Mouse (Mus musculus): Measurements from ENCODE around the gene Rhbdl1. TPM values are rescaled to one million over a fixed set of nuclear protein-coding genes. Genes with fewer than 3 reads are reported as not detected.

Gene Rhbdl1
- polyA plus RNA-seq, 1 experiment = 138 TPM

- DNase-seq (ENCODE audit: low read depth) = no peak
These were observed 3.4 kb upstream of the Rhbdl1 start for GRCm38 (mm10) chr17:25840519-25840918.

- DNase-seq (ENCODE audit: low read depth) = no peak
These were observed 2.5 kb upstream of the Rhbdl1 start for GRCm38 (mm10) chr17:25839455-25840235.

DNA sequence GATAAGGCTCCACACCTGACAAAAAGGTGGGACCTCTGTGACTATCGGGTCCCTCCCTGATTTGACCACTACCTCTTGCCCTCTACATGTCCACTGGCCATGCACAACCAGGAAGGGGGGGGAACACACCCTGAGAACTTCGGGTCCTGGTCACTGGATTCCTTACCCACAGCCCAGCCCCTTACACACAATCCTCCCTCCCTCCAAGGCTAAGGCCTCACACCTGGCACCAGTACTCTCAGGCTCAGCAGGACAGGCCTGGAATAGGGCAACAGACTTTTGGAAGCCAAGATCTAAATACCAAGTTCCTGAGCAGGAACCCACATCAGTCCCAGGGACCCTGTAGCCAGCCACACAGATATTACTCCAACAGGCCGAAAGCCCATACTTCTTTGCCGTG is 1.8 kb upstream of the Rhbdl1 start:
- DNase-seq (ENCODE audit: low read depth) = no peak

DNA sequence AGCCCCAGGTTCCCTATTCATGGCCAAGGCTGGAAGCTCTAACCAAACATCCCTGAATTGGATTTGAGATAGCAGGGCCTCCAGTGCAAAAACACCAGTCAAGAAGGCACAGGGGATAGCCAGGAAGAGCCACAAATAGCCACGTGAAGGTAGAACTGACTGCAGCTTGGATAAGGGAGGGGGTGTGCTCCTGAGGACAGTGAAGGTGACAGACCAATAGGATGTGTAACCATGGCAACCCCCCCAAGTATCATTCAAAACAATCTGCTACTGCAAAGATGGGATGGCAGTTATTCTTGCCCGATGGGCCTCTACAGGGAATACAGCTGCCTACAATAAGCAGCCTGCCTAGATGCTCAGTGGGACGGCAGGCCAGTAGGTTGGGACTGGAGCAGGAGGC is 438 bp upstream of the Rhbdl1 start:
- no peak for DNase-seq (ENCODE audit: low read depth)

GRCm38 (mm10) chr17:25836397-25837075 is 559 bp downstream of the Rhbdl1 start:
- no peak for DNase-seq (ENCODE audit: low read depth)

DNA sequence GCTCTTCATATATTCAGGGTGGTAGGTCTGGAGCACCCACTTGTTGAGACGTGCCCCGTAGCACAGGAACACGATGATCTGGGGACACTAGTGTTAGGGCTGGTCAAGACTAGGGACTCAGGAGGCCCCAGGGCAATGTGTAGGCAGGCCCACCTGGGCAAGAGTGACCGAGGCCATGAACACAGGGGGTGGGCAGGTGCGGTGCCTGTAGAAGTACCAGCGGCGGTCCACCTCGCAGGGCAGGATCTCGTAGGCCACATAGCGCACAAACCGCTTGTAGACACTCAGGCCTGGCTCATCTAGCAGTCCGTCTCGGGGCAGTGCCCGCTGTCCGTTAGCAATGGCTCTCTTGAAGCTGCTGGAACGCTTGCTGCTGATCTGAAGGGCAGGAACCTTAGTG is 1.3 kb downstream of the Rhbdl1 start:
- no peak for DNase-seq (ENCODE audit: low read depth)

DNA sequence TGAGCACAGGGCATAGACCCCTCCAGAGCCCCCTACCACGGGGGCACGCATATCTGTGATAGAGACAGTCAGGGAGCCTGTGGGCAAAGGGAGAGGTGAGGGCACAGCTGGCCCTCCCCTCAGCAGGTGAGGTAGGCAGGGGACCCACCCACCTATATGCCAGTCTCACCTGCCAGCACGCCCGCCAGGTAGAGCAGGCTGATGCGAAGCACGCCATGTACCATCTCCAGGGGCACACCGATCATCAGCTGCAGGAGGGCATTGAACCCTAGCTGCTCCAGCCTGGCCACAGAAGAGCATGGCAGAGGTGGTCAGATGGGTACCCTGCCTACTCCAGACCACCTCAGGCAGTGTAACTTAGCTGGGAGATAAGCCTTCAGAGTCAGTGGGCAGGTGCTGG is 1.8 kb downstream of the Rhbdl1 start:
- DNase-seq (ENCODE audit: low read depth) = no peak

DNA sequence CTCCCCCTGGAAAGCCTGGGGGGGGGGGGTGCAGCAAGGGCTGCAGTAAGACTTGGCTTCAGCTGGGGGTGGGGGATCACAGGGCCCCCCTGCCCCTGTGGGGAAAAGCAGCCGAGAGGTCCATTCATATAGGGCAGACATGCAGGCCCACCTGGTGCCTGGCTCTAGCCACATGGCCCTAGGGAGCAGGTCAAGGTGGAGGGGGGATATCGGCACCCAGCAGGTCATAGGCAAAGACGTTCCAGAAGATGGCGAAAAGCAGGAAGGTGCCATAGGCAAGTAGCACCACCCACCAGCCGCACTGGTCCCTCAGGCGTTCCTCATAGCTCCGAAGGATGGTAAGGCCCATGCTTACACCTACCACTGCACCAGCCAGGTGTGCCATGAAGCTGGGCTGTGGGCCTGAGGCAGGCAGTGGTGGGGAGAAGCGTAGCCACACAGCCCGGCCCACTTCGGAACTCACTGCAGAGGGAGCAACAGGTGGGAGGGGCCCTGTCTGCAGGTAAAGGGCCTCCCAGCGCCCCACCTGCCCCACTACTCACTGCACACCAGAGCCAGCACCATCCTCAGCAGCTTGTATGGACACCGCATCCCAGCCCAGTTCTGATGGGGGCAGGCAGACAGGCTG is 2.4 kb downstream of the Rhbdl1 start:
- no peak for DNase-seq (ENCODE audit: low read depth)

GRCm38 (mm10) chr17:25833961-25834594 is 3.0 kb downstream of the Rhbdl1 start:
- no peak for DNase-seq (ENCODE audit: low read depth)

DNA sequence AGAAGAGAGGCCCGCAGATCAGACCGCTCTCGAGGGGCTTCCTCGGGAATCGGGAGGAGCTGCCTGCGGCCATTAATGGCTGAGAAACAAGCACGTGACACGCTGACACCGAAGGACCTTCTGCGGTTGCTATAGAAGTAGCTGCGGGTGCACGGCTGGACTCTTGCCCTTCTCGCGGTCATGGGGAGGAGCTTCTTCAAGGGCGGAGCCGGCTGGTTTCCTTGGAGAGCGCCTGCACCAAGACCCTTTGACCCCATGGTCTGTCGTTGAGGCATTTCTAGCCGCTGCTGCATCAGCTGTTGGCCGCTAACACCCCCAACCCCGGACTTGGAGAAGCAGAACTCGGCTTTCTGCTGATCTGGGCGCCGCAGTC is 3.8 kb downstream of the Rhbdl1 start, which contains the start of gene Stub1:
Gene Stub1, minus strand, starts transcription at position 114 of the 373 bp plus-strand sequence.
- DNase-seq (ENCODE audit: low read depth) = no peak

- DNase-seq (ENCODE audit: low read depth) = no peak
These were observed 4.4 kb downstream of the Rhbdl1 start for GRCm38 (mm10) chr17:25832436-25833290.

DNA sequence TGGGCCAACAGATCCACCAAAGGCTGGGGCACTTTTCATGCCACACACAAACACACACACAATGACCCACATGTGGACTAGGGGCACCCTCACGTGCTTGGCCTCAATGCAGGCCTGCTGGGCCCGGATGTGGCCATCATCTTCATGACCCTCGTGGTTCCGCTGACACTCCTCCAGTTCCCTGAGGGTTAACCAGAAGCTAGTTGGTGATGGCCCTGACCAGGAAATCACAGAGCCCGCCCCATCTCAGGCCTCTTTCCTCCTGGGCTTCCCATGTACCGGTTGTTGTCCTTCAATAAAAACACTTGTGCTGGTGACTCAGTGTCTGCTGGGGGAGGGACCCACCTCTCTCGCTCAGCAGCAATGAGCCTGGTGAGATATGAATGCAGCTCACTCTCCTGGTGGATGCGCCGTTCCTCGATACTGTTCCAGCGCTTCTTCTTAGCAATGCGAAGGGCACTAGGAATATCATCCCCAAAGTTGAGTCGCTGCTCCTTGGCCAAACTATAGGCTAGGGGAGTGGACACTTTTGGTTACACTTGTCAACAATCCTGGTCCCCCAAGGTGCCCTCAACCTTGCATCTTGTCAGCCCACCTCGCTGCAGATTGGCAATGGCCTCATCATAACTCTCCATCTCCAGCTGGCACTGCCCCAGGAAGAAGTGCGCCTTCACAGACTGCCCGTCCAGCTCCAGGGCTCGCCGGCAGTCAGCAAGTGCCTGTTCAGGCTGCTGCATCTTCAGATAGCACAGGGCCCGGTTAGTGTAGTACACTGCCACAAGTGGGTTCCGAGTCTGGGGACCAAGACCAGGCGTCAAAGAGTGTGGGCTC is 5.4 kb downstream of the Rhbdl1 start:
- no peak for DNase-seq (ENCODE audit: low read depth)

GRCm38 (mm10) chr17:25830806-25831431 is 6.2 kb downstream of the Rhbdl1 start:
- DNase-seq (ENCODE audit: low read depth) = no peak

GRCm38 (mm10) chr17:25830200-25830753 is 6.8 kb downstream of the Rhbdl1 start:
- DNase-seq (ENCODE audit: low read depth) = no peak

- DNase-seq (ENCODE audit: low read depth) = no peak
These were observed 7.5 kb downstream of the Rhbdl1 start for GRCm38 (mm10) chr17:25829558-25830017.

- no peak for DNase-seq (ENCODE audit: low read depth)
These were observed 8.2 kb downstream of the Rhbdl1 start, which contains the start of gene Jmjd8 for GRCm38 (mm10) chr17:25828712-25829557. Gene Jmjd8 (plus strand): TSS chr17:25828867.

DNA sequence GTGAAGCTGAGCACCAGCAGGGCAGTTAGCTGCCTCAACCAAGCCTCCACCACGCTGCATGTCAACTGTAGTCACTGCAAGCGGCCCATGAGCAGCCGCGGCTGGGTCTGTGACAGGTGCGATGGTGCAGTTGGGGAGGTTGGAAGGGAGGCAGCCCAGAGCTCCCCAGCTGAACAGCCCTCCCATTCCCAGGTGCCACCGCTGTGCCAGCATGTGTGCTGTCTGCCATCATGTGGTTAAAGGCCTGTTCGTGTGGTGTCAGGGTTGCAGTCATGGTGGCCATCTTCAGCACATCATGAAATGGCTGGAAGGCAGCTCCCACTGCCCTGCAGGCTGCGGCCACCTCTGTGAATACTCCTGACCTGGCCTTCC is 8.9 kb downstream of the Rhbdl1 start:
- no peak for DNase-seq (ENCODE audit: low read depth)

DNA sequence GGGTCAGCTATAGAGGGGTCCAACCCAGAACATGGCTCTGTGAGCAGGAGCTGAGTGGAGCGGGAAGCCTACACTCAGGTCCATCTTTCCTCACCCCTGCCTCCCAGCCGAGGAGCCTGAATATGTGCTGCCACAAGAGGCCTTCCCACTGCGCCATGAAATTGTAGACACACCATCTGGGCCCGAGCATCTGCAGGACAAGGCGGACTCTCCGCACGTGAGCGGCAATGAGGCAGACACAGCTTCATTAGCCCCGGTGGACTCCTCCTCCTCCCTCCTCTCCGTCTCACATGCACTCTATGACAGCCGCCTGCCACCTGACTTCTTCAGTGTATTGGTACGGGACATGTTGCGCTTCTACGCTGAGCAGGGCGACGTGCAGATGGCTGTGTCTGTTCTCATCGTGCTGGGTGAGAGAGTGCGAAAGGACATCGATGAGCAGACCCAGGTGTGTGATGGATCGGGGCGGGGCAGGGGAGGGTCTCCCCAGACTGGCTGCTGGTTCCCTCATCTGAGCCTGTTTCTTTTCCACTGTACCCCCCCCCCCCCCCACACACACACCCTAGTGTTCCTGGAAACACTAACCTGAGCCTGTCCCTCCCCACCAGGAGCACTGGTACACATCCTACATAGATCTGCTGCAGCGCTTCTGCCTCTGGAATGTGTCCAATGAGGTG is 9.4 kb downstream of the Rhbdl1 start:
- no peak for DNase-seq (ENCODE audit: low read depth)

Measured in gonadal fat pad, adult 2 months (tissue).